Mouse (Mus musculus) mesoderm, embryonic 11.5 days (tissue): Measurements from ENCODE around the gene Pabpc6.
A peak's percentile ranks its signal among the peaks of the same experiment; 100 is the strongest.

Experiments
- DNase-seq: peaks from one replicate; pipeline ENCODE4 v3.0.0-alpha.2; 2012; ENCODE audit warnings: low read depth, low spot score

Pabpc6 gene

DNA sequence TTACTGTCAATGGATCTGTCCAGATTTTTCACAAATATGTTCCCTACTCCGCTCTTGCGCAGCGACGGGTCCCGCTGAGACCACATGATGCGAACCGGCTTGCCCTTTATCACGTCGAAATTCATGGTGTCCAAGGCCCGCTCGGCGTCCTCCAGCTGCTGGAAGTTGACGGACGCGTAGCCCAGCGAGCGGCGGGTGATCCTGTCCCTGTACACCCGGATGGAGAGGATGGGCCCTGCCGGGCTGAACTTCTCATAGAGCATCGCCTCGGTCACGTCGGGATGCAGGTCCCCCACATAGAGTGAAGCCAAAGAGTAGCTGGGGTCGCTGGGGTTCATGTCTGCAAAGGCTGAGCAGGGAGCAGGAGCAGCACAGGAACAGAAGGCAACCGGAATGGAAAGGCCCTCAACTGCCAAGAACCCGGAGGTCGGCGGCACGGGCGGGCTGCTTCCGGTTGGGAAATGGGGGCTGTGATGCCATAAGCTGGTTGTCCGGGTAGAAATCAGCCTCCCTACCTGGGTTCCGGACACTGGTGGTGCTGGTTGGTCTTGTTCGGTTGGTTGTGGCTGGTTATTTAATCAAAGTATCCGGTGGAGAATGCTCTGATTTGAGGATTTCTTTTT lies at the start of gene Pabpc6:
Pabpc6 (minus strand) TSS at position 435 of the 623 bp plus-strand sequence.
- no peak for DNase-seq

DNA sequence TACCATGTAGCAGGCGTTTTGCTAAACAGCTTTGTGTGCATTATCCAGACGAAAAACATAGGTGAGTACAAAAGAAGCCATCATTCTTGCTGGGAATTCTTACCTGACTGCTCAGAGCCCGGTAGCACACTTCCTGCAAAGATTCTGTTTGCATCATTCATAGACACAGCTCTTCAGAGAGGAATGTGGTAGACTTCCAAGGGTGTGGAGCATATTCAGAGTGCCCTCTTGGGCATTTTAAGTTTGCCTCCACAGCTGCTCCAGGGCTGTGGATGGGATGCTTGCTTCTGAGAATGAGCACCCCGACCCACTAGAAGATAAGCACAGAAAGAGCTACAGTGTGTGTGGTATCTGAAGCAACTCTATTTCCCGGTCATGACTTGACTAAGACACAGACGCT lies 41.4 kb upstream of the Pabpc6 start:
- no peak for DNase-seq

DNA sequence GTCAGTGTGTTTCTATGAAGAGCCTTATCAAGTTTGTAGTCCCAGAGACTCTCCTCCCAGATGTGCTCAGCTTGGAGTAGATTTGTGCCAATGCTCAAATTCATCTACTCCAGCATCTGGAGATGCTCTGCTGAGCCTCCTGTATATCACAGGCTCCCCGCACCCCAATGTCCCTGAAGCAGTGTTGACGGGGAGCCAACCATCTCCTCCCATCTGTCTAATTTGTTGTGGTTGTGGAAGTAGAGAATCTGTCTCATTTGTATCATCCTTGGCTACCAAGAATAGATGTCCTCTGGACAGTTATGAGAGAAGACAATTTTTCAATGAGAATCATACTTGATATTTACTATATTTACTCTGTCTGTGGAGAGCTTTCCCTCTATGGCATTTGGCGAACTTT lies 39.4 kb upstream of the Pabpc6 start:
- no peak for DNase-seq

DNA sequence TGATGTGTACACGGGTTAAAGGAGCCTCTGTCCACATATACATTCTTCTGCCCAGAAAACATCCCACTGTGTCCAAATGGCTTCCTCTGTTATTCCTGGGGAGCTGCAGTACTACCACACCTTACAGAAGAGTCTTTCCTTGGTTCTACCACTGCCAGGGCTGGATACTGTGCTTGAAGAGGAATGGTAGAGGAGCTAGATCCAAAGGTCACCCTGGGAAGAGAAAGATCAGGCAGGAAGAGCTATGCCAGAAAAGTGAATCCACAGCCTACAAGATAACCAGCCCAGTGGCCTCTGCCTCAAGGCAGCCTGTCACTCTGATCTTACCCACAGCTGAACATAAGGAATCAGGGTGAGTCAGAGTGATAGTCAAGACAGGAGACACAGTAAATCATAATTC lies 37.8 kb upstream of the Pabpc6 start:
- DNase-seq, result no peak

DNA sequence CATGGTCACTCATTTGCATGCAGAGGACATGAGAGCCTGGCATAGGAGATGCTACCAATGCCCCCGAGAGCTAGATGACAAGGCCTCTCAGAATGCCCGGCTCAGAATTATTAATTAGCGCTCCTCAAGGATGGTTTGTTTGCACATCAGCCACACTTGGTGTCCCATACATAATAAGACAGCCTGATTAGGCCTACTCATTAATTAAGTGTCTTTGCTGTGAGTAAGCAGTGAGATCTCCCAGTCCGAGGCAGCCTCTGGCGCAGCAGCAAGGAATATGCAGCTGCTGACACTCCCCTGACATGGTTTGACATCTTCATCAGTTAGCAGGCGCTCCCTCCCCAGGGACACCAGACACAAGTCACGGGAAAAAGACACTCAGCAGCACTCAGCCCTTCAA lies 28.2 kb upstream of the Pabpc6 start:
- DNase-seq, result no peak

DNA sequence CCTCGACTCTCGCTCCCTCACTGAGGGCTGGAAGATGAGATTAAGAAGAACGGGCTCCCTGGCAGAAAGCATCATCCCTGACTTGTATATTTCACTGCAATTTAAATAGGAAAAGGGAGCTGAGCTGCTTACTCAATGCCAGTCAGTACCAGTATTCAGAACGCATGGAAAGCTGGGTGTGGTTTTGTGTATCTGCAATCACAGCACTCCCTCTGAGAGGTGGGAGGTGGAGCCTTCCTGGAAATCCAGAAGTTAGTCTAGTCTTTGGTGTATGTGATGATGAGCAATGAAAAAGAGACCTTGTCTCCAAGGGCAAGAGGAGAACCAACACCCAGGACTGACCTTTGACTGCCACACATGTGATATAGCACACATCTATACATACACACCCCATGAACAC lies 21.7 kb upstream of the Pabpc6 start:
- DNase-seq, result no peak

DNA sequence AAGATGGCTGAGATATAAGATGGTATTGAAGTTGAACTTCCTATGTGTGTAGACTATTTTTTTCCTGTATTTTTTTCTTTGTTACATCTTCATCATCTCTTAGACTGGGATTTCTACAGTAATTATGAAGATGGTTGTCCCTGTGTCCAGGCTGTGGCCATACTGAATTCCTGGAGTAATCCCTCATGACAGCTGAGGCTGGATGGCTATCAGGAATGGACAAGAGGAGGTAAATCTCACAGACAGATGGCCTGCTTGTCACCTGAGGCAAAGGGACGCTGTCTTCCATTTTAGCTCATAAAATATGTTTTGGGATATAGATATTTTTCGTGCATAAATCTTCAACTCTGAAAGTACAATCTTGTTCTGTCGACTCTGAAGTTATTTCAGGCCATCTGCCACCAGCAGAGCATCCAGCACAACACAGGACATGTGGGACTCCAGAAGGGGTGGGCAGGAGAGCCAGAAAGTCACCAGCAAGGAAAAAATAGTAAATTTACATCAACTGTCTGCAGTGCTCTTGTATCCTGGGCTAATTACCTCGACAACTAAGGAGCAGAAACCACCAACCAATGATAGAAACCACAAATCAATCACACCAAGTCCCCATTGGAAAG lies 14.1 kb upstream of the Pabpc6 start:
- DNase-seq, result no peak

DNA sequence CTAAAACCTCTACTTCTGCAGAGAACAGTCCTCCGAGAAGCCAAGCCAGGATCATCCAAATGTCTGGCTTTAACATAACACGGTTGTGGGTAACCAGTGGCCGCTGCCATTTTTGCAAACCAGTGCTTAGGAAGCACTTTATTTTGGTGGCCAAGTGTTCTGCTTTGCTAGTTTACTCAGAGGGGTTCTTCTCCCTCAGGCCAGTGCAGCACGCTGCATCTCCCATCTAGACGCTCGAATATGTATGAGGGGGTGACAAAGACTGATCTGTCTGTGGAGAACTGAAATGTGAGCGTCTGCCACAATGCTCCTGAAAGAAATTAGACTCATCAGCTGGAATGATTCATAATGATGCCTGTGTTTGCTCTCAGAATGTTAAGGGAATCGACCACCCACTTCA lies 11.2 kb upstream of the Pabpc6 start:
- peak; percentile 38 for DNase-seq

DNA sequence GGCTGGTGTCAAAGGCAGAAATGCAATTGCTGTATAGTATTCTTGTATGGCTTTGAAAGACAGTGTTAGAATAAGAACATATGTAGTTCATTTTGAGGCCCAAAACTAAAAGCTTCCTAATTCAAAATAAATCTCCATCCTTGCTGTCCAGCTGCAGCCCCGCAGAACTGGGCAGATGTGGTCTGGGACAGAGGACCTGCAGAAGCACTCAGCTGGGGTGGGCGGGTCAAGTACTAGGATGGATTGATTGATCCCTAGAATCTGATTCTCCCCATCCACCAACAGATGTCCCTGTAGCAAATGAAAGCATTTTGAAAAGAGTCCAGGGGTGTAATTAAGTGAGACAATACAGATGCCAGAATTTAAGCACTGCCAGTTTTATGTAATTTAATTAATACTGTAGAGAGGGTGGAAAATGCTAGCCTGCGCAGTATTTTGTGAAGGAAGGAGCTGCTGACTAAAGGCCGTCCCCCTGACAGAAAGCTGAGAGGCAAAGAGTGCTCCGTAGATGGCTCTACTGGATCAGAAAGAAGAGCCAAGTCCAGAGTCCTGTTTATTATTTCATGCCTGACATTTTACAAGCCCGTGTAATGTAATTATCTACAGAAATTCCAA lies 5.8 kb upstream of the Pabpc6 start:
- DNase-seq, result no peak

DNA sequence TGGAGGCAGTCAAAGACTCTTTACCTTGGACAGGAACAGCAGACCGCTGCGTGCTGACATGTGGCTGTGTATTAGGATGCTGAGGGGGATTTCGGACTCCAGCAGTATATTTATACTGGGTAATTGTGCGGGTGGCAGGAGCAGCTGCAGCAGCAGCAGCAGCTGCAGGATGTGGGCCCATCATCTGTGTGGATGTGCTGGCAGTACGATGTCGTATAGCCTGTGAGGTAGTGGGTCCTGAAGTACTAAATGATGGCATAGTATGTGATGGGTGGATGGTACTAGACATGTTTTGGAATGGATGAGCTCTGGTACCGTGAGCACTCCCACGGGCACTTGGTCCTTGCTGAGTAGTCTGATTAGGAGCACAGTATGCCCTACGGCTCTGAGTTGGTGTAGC lies 1.6 kb downstream of the Pabpc6 start:
- DNase-seq, result no peak

DNA sequence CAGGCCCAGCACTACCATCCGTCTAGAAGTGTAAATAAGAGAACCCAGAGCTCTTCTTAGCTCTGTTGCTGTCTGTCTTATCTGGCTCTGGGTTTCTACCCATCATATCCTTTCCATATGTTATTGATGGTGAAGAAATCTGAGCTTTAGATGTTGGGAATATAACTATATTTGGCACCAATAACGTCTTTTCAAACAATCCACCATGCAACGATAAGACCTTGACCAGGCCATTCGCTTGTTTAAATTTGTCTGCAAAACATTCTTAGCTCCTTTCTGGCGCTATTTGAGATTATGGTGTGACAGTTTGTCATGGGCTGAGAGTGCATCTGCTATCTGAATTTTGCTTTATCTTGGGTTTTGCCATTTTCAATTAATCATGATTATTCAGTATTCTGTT lies 10.9 kb downstream of the Pabpc6 start:
- DNase-seq, result no peak

DNA sequence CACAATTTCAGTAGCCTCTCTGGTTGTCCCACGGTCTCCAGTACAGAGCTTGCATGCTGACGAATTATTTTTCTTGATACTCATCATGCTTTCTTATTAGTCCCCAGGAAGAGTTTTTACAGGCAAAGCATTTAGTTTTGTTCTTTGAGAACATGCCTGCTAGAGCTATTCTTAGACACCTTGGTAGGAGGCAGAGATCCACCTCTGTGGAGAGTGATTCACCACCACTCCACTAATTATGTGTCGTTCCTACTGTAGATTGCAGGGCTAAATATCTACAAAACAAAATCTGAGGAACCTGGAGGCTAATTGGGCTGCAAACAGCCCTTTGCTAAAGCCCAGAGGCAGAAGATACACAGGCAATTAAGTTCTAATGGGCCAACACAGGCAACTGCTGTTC lies 15.4 kb downstream of the Pabpc6 start:
- no peak for DNase-seq

DNA sequence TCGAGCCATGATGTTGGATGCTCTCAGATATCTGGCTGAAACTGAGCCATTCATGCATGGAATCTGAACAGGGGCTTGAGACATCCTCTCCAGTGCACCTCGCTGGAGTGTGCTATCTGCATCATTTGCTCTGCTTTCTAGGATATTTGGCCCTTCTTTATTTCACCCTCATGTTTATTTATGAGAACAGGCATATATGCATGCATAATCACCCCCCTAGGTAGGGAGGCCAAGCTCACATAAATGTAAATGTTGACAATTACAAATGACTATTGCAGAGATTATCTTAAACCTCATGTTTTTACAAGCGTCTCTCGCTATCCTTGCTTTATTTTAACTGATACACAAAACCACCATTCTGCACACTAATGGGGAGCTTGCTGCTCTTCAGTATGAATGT lies 21.9 kb downstream of the Pabpc6 start:
- DNase-seq, result no peak

DNA sequence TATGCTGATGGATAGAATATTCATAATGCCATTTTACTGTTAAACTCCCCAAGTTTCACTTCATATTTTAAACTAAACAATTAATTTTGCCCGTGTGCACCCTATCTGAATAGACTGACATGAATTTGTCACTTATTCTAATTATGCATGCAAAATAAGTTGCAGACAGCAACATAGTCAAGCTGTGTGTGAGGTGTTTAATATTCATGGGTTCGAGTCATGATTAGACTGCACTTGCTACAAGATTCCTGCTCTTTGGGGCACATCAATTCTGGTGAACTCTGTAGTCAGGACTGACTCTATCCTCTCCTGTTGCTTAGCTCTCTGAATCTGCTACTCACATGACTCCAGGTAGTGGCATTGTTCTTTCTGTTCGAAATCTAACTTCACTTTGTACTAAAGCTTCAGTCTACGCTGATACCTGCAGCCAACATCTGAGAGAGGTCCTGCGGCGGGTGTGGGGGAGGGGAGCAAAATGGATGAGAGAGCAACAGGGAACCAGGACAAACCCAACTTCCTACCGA lies 25.8 kb downstream of the Pabpc6 start:
- no peak for DNase-seq

DNA sequence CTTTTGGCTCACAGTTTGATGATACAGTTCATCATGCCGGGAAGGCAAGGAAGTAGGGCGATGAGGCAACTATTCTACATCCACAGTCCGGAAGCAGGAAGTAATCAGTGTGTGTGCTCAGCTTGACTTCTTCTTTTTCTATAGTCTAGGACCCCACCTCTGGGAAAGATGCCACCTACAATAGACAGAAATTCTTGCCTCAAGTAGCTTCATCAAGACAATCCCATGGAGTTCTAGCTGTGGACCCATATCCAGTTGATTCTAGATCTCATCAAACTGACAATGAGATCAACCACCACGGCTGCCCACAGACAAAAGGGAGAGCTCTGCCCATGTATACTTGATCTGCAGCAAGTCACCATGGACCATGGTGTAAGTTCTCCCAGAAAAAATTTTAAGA lies 32.5 kb downstream of the Pabpc6 start:
- no peak for DNase-seq

DNA sequence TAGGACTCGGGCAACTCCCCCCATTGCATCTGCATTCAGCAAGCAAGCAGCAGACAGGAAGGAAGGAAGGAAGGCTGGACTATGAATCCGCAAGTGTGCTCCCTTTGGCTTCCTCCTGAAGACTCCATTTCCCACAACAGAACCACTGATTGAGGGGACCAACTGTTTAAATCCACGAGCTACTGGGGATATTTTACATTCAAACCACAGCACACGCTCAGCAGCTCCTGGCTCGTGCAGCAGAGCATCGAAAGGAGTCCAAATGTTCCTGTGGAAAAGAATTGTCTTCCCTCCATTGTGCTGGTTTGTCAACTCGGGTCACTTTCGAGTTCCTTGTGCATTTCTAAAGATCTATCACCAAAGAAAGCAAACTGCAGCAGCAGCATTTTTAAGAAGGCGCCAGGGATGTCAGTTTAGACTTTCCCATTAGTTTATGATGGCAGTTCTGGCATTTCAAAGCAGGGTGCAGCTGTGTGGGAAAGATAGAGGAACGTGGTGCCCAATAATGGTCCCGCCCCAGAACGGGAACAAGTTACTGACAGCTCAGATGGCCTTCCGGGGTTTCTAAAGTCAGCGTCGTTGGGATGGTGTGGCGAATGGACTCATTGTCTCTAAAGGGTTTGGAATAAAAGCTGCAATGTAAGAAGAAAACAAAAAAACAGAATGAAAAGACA lies 36.8 kb downstream of the Pabpc6 start:
- DNase-seq, result no peak

DNA sequence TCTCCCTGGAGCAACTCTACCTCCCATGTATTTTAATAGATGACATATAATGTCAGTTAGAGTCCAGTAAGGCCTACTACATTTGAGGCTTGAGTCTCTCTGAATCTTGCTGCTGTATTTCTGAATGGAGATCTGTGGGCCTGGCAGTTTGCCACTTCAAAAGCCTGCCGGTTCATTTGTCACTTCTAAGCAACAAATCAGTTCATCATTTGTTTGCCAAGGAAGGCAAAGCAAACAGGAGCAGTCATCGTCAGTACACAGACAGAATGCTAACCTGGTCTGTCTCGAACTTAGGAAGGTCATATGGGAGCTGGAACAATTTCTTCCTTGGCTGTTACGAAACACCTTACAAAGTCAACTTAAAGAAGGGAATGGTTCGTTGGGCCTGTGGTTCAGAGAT lies 37.4 kb downstream of the Pabpc6 start:
- no peak for DNase-seq

DNA sequence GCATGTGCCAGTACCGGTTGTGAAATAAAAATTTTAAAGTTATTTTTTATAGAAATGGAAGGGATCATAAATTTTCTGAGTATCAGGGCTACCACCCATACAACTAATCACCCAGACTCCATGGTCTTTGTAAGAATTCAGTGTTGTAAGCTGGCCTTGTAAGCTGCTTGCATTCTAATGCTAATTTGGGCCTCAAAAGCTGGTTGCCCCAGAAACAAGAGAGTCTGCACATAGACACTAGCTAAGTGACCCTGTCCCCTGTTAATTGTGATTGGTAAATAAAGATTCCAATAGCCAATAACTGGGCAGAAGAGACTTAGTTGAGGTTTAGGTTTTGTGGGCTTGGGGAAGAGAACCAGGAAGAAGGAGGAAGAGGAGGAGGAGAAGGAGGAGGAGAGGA lies 38.4 kb downstream of the Pabpc6 start:
- DNase-seq, result peak; percentile 34

DNA sequence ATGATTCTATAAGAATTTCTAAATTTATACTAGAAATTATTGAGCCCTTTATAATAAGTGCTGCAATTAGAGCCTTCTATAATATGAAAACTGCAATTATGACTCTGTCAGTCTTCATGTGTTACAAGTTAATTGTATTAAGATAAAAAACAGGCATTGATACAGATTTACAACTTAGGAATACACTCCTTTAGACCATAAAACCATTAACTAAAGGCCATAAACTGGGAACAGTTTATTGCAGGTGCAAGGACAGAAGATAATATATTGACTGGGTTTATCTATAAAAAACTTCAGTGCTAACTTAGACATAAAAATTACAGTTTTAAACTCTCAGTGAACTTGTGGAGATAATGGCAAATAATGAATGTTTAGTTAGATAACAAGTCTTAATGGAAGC lies 42.5 kb downstream of the Pabpc6 start:
- DNase-seq, result no peak
